Mouse (Mus musculus) erythroblast, embryonic 14.5 days (primary cell): Measurements from ENCODE around the gene Irs1. TPM values are rescaled to one million over a fixed set of nuclear protein-coding genes. Genes with fewer than 3 reads are reported as not detected.

ENCODE experiments used
- H3K27me3 ChIP-seq: 2 replicates; pipeline ENCODE4 v1.6.1; 2012; ENCODE audit warnings: inconsistent platforms; ENCODE audit not compliant: control insufficient read depth
- H3K36me3 ChIP-seq: 2 replicates; pipeline ENCODE4 v1.6.1; 2012; ENCODE audit warnings: mild to moderate bottlenecking, inconsistent platforms; ENCODE audit not compliant: control insufficient read depth
- H3K4me1 ChIP-seq: 2 replicates; pipeline ENCODE4 v1.6.1; 2012; ENCODE audit warnings: inconsistent platforms; ENCODE audit not compliant: control insufficient read depth
- H3K4me3 ChIP-seq: replicated peaks from 2 replicates; pipeline ENCODE3; 2012; ENCODE audit warnings: moderate library complexity, mild to moderate bottlenecking, inconsistent platforms
- H3K9me3 ChIP-seq: 2 replicates; pipeline ENCODE4 v1.6.1; 2012; ENCODE audit warnings: low read length, inconsistent platforms, mixed read lengths; ENCODE audit not compliant: control insufficient read depth
- GATA1 ChIP-seq: IDR thresholded peaks from 2 replicates; pipeline ENCODE4 v1.6.1; 2012; ENCODE audit warnings: low read length, inconsistent platforms, mixed read lengths
- TAL1 ChIP-seq: IDR thresholded peaks from 3 replicates; pipeline ENCODE4 v1.6.1; 2012; ENCODE audit warnings: low read length, inconsistent platforms, mixed read lengths
- polyA plus RNA-seq: library from polyadenylated mRNA; stranded (reverse); fragments of >175 nt; gene quantifications from 2 replicates; pipeline ENCODE4 v1.2.3, GENCODE M21; 2012

Irs1 gene
- polyA plus RNA-seq, 1 experiment: 0.01 TPM

DNA sequence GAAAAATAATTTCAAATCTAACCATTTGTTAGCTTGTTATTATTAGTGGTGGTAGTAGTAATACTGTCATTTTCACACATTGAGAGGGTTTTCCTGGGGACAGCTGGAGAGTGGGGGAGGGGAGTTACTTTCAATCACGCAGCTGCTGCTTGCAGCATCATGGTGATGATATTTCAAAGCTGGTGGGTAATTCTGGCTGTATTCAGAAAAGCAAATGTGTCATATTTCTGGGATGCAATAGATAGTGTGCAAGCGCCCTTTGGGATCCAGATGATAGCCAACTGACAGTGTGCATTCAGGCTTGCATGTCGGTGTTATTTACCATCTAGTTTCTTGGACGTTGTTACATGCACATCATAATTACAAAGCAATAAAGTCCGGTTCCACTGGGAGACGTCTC, 29.2 kb upstream of the Irs1 start:
- Histone ChIP-seq H3K27me3 (no peaks in the 10 kb centered on the region), H3K4me1 (peaks cover 33% of the 10 kb centered on the region), H3K36me3 (peaks cover 9% of the 10 kb centered on the region), H3K4me3 (no peak overlapping the region), H3K9me3 (no peaks in the 10 kb centered on the region)
- TF ChIP-seq GATA1 (no peak), TAL1 (no peak)

DNA sequence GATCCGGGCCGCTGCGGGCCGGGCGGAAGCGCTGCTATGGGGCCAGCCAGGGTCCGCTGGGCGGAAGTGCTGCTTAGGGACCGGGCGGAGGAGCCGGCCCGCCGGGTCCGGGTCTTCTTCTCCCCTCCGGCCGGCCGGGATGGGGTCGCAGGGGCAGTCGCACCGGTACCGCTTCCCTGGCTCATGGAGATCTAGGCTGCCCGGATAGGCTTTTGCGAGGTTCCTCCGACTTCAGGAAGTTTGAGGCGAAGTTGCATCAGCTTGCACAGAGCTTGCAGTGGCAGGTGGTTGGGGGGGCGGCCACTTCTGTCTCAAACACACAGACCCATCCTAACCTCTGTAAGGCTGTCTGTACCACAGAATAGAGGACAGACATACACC, 25.5 kb upstream of the Irs1 start:
- Histone ChIP-seq H3K9me3 (no peaks in the 10 kb centered on the region), H3K27me3 (peaks cover 21% of the 10 kb centered on the region), H3K4me1 (peaks cover 33% of the 10 kb centered on the region), H3K36me3 (peaks cover 9% of the 10 kb centered on the region), H3K4me3 (peak overlapping the region; percentile 97)
- TF ChIP-seq GATA1: no peak
- no peak for TF ChIP-seq TAL1

DNA sequence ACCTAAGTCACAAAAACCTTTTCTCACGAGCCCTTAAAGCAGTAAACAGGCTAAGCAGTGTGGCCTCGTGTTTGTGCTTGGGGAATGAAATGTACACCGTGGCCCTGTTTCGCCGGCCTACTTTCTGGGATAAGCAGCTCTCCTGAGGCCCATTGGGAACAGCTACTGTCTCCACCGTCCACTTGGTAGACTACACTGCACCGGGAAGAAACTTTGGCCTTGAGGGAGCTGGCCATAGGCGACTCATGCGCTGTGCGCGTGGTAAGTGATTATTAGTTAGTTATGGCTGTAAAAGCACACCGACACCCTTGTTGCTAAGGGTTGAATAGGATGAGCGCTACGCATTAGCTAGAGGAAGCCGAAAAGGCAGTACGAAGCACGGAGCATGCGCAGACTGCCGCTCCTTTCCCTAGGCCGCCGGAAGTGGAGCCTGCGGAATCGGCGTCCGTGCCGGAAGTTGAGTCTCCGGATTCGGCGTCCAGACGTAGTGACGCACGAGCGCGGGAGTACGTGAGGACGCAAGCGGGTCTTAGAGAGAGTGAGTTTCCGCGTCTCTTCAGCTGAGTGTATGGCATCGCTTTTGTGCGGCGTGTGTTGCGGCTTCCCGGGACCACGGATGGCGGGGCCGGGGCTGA, 25.0 kb upstream of the Irs1 start, which contains the start of gene Rhbdd1:
Rhbdd1 (plus strand) TSS at position 342 of the 635 bp plus-strand sequence.
- H3K36me3 ChIP-seq: peaks cover 9% of the 10 kb centered on the region
- H3K9me3 ChIP-seq: no peaks in the 10 kb centered on the region
- no peak for TF ChIP-seq TAL1
- no peak for TF ChIP-seq GATA1
- H3K4me1 ChIP-seq: peaks cover 31% of the 10 kb centered on the region
- H3K4me3 ChIP-seq: peak within 1 kb of the TSS; percentile 97
- H3K27me3 ChIP-seq: peaks cover 26% of the 10 kb centered on the region

- H3K4me1 ChIP-seq: no peaks in the 10 kb centered on the region
- H3K9me3 ChIP-seq: no peaks in the 10 kb centered on the region
- no peaks in the 10 kb centered on the region for H3K36me3 ChIP-seq
- peaks cover 20% of the 10 kb centered on the region for H3K27me3 ChIP-seq
- no peak overlapping the region for H3K4me3 ChIP-seq
- TF ChIP-seq TAL1 (no peak), GATA1 (no peak)
These were observed 13.3 kb upstream of the Irs1 start for GRCm38 (mm10) chr1:82304483-82304882.

DNA sequence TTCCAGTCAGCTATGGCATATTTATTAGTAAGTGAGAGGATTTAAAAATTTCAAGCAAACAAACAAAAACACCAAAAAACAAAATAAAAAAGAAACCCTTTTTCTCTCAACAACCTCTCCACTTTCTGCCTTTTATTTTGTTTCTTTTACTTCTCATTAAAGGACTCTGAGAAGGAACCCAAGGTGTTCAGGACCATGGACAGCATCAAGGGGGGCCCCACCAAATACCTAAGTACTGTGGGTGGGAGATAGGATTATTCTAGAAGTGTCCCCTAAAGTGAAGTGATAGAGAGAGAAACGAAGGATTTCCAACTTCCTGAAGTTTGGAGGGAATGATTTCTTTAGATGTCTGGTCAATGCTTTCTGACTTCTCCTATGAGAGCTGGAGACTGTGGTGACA, 7.4 kb upstream of the Irs1 start:
- Histone ChIP-seq H3K4me3 (no peak overlapping the region), H3K9me3 (no peaks in the 10 kb centered on the region), H3K27me3 (peaks cover 26% of the 10 kb centered on the region), H3K4me1 (no peaks in the 10 kb centered on the region), H3K36me3 (no peaks in the 10 kb centered on the region)
- TF ChIP-seq GATA1: no peak
- TF ChIP-seq TAL1: no peak

DNA sequence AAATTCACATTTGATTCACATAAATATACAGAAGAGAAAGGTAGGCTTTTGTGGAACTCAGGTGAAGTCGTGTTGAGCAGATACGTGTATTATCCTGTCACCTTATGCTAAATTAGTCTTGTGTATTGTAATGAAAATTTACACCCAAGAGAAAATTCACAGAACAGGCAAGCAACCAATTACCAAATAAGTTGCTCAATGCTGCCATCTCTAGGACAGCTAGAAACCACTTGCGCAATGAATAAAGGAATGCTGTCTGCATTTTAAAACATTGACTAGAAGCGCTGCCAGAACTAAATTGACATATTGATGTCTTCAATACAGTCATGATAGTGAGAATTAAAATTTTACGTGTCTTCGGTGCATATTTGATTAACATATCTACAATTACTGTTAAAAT, 2.9 kb upstream of the Irs1 start:
- peaks cover 71% of the 10 kb centered on the region for H3K27me3 ChIP-seq
- no peak for TF ChIP-seq TAL1
- TF ChIP-seq GATA1: no peak
- peaks cover 3% of the 10 kb centered on the region; the same call in 1 of the 2 replicates for H3K9me3 ChIP-seq
- H3K36me3 ChIP-seq: peaks cover 2% of the 10 kb centered on the region; the same call in 1 of the 2 replicates
- H3K4me3 ChIP-seq: no peak overlapping the region
- H3K4me1 ChIP-seq: no peaks in the 10 kb centered on the region; the same call in 1 of the 2 replicates

- peaks cover 7% of the 10 kb centered on the region; the same call in 1 of the 2 replicates for H3K36me3 ChIP-seq
- TF ChIP-seq GATA1: no peak
- no peak for TF ChIP-seq TAL1
- H3K9me3 ChIP-seq: peaks cover 6% of the 10 kb centered on the region
- H3K4me3 ChIP-seq: no peak overlapping the region
- no peaks in the 10 kb centered on the region; the same call in 1 of the 2 replicates for H3K4me1 ChIP-seq
- H3K27me3 ChIP-seq: peaks cover 84% of the 10 kb centered on the region
These were observed 1.6 kb upstream of the Irs1 start for GRCm38 (mm10) chr1:82292771-82293170.

DNA sequence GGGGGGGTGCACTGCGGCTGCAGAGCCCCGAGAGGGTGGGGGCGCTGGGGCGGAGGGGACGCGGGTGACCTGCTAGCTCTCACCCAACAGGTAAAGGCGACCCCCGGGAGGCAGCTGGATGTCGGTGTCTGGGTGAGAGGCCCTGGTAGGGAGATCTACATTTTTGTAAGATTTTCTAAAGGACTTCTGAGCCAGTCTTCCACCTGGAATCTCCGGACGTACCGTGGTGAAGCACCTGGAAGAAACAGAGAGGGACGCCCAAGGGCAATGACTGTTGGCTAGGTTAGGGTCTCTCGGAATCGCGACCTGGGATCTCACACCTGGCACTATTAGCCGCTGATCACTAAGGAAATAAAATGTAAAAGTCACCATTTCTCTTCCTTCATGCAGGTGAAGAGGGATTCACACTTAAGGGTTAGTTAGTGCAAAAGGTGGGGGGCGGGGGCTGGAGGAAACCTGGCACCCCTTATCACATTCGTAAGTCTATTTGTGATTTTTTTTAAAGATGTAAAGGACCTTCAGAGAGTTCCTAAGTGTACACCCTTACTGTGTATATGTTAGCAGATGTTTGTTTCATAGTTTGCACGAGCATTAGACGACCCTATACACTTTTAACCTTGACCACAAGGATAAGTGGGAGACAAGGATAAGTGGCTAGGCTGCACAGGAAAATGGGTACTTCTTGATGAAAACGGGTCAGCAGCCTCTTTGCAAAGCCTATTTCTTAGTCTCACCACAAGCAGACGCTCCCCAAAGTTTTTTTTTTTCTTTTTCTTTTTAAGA, 905 bp upstream of the Irs1 start:
- Histone ChIP-seq H3K36me3 (peaks cover 8% of the 10 kb centered on the region; the same call in 1 of the 2 replicates), H3K27me3 (peaks cover 91% of the 10 kb centered on the region), H3K4me1 (no peaks in the 10 kb centered on the region; the same call in 1 of the 2 replicates), H3K4me3 (peak overlapping the region; percentile 58), H3K9me3 (peaks cover 6% of the 10 kb centered on the region)
- no peak for TF ChIP-seq TAL1

DNA sequence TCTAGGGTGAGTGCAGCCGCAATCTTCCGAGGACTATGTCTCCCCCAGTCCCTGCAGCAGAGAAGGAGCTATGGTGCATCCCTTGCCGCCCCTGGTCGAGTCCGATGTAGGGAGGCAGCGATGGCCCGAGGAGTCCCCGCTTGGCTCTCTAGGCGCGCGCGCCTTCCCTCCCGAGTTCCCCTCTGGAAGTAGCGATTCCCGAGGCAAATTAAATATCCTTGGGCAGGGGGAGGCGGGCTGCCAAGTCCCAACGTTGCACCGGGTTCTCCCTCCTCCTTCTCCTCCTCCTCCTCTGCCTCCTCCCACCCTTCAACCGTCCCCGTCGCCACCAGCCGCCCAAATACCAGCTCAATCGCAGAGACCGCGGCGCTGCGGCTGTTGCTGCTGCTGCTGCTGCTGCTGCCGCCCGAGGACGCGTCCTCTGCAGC, 479 bp downstream of the Irs1 start:
- TF ChIP-seq GATA1 (no peak), TAL1 (no peak)
- Histone ChIP-seq H3K9me3 (peaks cover 6% of the 10 kb centered on the region), H3K27me3 (peaks cover 94% of the 10 kb centered on the region), H3K4me1 (no peaks in the 10 kb centered on the region; the same call in 1 of the 2 replicates), H3K36me3 (peaks cover 8% of the 10 kb centered on the region; the same call in 1 of the 2 replicates), H3K4me3 (peak overlapping the region; percentile 58)
